Mouse (Mus musculus) brain, embryonic 14.5 days (tissue): ENCODE data around the gene Samd1.

Source experiments
- CTCF ChIP-seq: fragments of 200-500 bp; IDR thresholded peaks from 2 replicates; pipeline ENCODE4 v1.5.1; 2012; ENCODE audit warnings: inconsistent platforms, mild to moderate bottlenecking, moderate library complexity, borderline replicate concordance; ENCODE audit not compliant: insufficient read depth, insufficient read length; ENCODE audit errors: extremely low read depth
- POLR2A ChIP-seq: fragments of 200-500 bp; IDR thresholded peaks from 2 replicates; pipeline ENCODE4 v1.6.1; 2012; ENCODE audit warnings: mild to moderate bottlenecking, inconsistent platforms, borderline replicate concordance; ENCODE audit not compliant: poor library complexity, insufficient read depth, insufficient read length, severe bottlenecking; ENCODE audit errors: extremely low read depth

DNA sequence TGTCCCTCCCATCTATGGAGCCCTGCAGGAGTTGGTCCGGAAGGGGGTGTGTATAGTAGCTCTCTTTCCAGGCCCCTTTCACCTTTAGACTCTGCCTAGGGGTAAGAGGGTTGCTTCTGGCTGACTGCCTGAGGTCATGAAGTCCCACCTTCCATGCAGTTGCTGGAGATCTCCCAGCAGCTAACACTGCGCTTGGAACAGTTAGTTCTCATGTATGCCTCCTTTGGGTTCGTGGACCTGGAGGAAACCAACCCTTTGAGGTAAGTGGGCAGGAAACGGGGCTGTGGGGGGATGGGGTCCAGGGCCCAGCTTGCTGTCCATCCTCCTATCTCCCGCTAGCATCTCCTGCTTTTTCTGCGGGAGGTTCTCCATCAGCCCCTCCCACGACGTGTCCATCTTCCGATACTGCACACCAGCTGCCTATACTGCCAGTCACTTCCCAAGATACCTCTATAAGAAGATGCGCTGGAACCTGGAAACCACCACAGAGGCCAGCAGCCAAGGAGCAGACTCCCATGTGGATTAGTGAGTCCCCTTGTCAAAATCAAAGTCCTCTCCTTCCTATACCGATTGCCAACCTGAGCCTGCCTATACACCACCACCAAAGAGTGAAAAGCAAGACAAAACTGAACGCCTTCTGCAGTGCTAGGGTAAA lies 5.6 kb downstream of the Samd1 start:
- TF ChIP-seq POLR2A: no peak
- no peak for TF ChIP-seq CTCF
